Mouse (Mus musculus): Measurements from ENCODE around the gene Slc22a23. TPM values are rescaled to one million over a fixed set of nuclear protein-coding genes. Genes with fewer than 3 reads are reported as not detected.
A peak's percentile ranks its signal among the peaks of the same experiment; 100 is the strongest.

Gene Slc22a23
- polyA plus RNA-seq, 1 experiment from 2014 or later = 27.0 TPM

DNA sequence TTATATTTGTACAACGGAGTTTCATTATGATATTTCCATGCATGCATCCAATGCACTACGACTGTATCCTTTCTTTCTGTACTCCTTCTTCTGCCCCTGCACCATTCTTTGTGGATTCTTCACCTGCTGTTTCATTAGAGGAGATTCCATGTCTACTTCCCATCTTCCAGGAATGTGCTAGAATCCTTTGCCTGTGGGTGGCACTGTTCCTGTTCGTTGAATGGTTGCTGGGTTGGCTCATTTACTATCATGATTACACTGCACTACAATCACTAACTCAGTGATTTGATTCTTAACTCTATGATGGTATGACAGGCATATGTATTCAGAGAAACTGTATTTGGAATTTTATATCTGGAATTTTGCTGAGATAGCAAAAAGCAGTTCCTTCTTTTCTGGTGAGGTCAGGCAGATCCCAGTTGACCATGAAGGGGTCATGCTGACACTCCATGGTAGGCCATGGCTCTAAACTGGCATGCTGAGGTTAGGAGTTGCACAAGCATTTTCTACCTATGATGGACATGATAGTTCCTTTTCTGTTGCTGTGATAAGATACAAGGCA, 187.3 kb downstream of the Slc22a23 start:
- no peak overlapping the region for H3K4me3 ChIP-seq (replicated peaks; ENCODE audit: low read length)
- no peak overlapping the region for H3K27ac ChIP-seq
- no peaks in the 10 kb centered on the region for H3K27me3 ChIP-seq (ENCODE audit: control insufficient read depth, insufficient read depth, low read length)
- no peaks in the 10 kb centered on the region for H3K9me3 ChIP-seq (ENCODE audit: control insufficient read depth, low read length)
- WGBS = 94% methylated on average over 3 of the region's 3 CpGs
- H3K4me2 ChIP-seq (replicated peaks) = no peak overlapping the region
- H3K36me3 ChIP-seq (replicated peaks; ENCODE audit: control insufficient read depth, insufficient read depth) = no peaks in the 10 kb centered on the region
- peaks cover 17% of the 10 kb centered on the region for H3K4me1 ChIP-seq (replicated peaks; ENCODE audit: control insufficient read depth, insufficient read depth, low read length)
- ATAC-seq (ENCODE audit: low FRiP score) (no peak), DNase-seq (ENCODE audit: low spot score) (no peak)
- H3K9ac ChIP-seq = no peak overlapping the region

DNA sequence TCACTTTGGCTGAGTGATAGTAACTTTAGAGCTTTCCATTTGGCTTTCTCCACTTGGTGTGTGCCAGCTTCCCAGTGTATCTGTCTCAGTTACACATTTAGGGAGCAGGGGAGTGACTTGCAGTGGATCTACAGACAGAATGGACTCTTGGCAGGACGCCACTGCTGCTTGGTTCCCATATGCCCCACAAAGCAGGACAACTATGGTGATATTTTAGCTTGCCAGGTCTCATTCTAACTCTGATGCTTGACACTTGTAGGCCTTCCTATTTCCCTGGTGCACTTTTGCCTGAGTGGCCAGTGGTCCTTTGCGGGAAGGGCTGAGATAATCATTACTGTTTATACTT, 188.2 kb downstream of the Slc22a23 start:
- WGBS = 62% methylated on average over 2 of the region's 2 CpGs
- Histone ChIP-seq H3K4me1 (replicated peaks; ENCODE audit: control insufficient read depth, insufficient read depth, low read length) (peaks cover 9% of the 10 kb centered on the region; the same call in 1 of the 2 replicates), H3K9ac (no peak overlapping the region), H3K4me2 (replicated peaks) (no peak overlapping the region), H3K4me3 (replicated peaks; ENCODE audit: low read length) (no peak overlapping the region), H3K36me3 (replicated peaks; ENCODE audit: control insufficient read depth, insufficient read depth) (no peaks in the 10 kb centered on the region), H3K27me3 (ENCODE audit: control insufficient read depth, insufficient read depth, low read length) (no peaks in the 10 kb centered on the region), H3K9me3 (ENCODE audit: control insufficient read depth, low read length) (no peaks in the 10 kb centered on the region), H3K27ac (peak overlapping the region; percentile 18; the same call in 1 of the 2 replicates)
- peak; percentile 50 for DNase-seq (ENCODE audit: low spot score)
- ATAC-seq (ENCODE audit: low FRiP score) = no peak

DNA sequence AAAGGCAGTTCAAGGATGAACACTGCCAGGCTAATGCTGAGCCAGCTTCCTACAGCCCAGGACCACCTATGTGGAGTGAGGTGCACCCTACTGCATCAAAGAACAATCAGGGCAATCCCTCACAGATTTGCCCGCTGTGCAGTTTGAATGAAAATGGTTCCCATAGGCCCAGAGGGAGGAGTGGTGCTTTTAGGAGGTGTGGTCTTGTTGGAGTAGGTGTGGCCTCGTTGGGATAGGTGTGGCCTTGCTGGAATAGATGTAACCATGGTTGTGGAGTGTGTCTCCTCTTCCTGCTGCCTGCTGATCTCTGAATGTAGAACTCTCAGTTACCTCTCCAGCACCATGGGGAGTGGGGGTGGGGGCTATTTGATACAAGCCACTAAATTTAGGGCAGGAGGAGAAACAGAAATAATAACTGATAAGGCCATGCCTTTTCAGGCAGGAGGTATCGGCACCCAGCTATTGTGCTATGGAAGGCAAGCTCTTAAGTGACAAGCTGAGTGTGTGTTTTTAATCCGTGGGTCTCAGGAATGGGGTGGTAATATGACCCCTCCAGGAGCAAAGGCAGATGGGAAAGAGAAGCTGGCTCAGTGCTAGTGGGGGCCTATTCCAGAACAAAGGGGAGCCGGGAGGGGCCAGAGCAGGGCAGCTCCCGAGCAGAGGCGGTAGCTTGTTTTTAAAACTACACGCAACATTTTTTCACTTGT, 188.7 kb downstream of the Slc22a23 start:
- Histone ChIP-seq H3K4me3 (replicated peaks; ENCODE audit: low read length) (no peak overlapping the region), H3K4me2 (replicated peaks) (no peak overlapping the region), H3K9me3 (ENCODE audit: control insufficient read depth, low read length) (no peaks in the 10 kb centered on the region), H3K9ac (no peak overlapping the region), H3K4me1 (replicated peaks; ENCODE audit: control insufficient read depth, insufficient read depth, low read length) (0 out of 2 replicates have a peak, but pooled peaks cover 9% of the 10 kb centered on the region), H3K27me3 (ENCODE audit: control insufficient read depth, insufficient read depth, low read length) (no peaks in the 10 kb centered on the region), H3K27ac (peak overlapping the region; percentile 18; the same call in 1 of the 2 replicates), H3K36me3 (replicated peaks; ENCODE audit: control insufficient read depth, insufficient read depth) (no peaks in the 10 kb centered on the region)
- DNase-seq (ENCODE audit: low spot score) = no peak
- WGBS = 68% methylated on average over 8 of the region's 8 CpGs
- ATAC-seq (ENCODE audit: low FRiP score) = no peak

DNA sequence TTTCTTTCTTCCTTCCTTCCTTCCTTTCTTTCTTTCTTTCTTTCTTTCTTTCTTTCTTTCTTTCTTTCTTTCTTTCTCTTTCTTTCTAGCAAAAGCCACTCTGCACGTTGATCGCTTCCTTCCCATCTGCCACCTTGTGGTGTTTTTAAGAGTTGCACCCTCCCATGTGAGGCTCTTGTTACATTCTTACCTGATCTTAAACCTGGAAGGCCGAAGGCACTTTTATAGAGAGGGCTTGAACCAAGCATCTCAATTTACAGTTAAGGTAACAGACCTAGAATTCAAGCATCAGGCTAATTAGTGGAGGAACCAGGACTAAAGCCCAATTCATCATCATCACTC, 190.1 kb downstream of the Slc22a23 start:
- peak overlapping the region; percentile 12 for H3K4me3 ChIP-seq (replicated peaks; ENCODE audit: low read length)
- WGBS = 34% methylated on average over 3 of the region's 3 CpGs
- no peaks in the 10 kb centered on the region for H3K27me3 ChIP-seq (ENCODE audit: control insufficient read depth, insufficient read depth, low read length)
- DNase-seq (ENCODE audit: low spot score) (peak; percentile 84), ATAC-seq (ENCODE audit: low FRiP score) (no peak)
- H3K4me2 ChIP-seq (replicated peaks) = peak overlapping the region; percentile 40
- peaks cover 18% of the 10 kb centered on the region for H3K4me1 ChIP-seq (replicated peaks; ENCODE audit: control insufficient read depth, insufficient read depth, low read length)
- H3K36me3 ChIP-seq (replicated peaks; ENCODE audit: control insufficient read depth, insufficient read depth) = no peaks in the 10 kb centered on the region
- H3K9me3 ChIP-seq (ENCODE audit: control insufficient read depth, low read length) = no peaks in the 10 kb centered on the region
- 0 out of 2 replicates have a peak overlapping the region, but pooled peaks have one; percentile 17 for H3K9ac ChIP-seq
- H3K27ac ChIP-seq = peak overlapping the region; percentile 79

DNA sequence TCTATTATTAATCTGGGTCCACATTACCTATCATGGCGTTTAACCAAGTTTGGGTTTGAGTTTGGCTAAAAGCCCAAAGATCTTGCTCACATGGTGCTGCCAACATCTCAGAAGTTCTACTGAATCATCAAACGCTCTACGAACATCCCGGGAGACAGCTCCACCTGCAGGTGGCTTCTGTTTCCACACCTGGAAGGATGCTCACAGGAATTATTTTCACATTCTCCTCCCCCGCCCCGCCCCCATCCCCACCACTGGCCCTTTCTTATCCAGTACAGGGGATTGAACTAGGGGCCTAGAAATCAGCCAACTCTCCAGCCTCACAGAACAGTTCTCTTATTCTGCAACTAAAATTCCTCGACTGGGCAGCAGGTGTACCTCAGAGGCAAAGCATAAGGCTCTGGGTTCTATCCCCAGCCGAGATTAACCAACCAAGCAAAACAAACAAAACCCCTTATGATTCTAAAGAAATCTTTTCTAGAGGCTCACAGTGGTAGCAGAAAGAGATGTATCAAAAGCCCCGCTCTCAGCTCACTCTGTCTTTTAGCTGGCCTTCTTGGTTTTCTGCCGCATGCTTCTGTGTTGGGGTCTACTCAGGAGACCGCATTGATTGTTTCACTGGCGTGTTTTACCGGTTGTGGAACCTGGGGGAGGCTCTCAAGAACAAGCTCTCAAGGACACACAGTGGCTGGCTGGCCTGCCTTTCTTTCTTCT, 190.6 kb downstream of the Slc22a23 start:
- Histone ChIP-seq H3K4me3 (replicated peaks; ENCODE audit: low read length) (peak overlapping the region; percentile 12), H3K9me3 (ENCODE audit: control insufficient read depth, low read length) (no peaks in the 10 kb centered on the region), H3K9ac (peak overlapping the region; percentile 12; the same call in 1 of the 2 replicates), H3K4me1 (replicated peaks; ENCODE audit: control insufficient read depth, insufficient read depth, low read length) (peaks cover 23% of the 10 kb centered on the region), H3K36me3 (replicated peaks; ENCODE audit: control insufficient read depth, insufficient read depth) (no peaks in the 10 kb centered on the region), H3K27ac (peak overlapping the region; percentile 79), H3K4me2 (replicated peaks) (peak overlapping the region; percentile 40), H3K27me3 (ENCODE audit: control insufficient read depth, insufficient read depth, low read length) (no peaks in the 10 kb centered on the region)
- 38% methylated on average over 13 of the region's 13 CpGs for WGBS
- ATAC-seq (ENCODE audit: low FRiP score) (peak; percentile 42; the same call in 1 of the 2 replicates), DNase-seq (ENCODE audit: low spot score) (peak; percentile 81)

DNA sequence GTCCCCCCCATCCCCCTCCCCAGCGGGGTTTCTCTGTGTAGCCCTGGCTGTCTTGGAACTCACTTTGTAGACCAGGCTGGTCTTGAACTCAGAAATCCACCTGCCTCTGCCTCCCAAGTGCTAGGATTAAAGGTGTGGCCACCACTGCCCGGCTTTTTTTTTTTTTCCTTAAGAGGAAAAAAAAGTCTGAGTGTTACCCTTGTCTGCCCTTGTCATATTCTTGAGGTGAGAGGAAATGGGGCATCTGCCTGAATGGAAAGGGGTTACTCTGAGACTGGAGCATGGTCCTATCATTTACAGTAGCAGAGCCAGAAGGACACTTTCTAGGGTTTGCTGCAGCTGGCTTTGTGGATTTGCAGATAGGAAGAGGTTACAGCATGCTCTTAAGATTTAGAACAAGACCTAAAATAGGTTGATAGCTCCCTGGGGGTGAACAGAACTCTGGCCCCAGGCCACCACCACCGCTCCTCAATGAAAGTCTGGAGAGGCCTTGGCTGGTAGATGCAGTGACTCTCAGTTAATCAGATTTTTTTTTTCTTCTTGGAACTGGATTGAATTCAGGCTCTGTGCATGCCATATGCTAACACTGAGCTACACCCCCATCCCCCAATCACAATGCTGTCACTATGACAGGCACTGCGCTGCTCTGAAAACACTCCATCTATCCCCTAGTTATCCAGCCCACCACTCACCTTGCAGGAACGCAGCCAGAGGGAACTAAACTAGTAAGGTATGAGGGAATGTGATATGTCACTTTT, 191.5 kb downstream of the Slc22a23 start:
- 63% methylated on average over 4 of the region's 5 CpGs for WGBS
- no peaks in the 10 kb centered on the region for H3K27me3 ChIP-seq (ENCODE audit: control insufficient read depth, insufficient read depth, low read length)
- H3K4me2 ChIP-seq (replicated peaks) = peak overlapping the region; percentile 40; the same call in 1 of the 2 replicates
- ATAC-seq (ENCODE audit: low FRiP score) (no peak), DNase-seq (ENCODE audit: low spot score) (peak; percentile 40)
- H3K4me3 ChIP-seq (replicated peaks; ENCODE audit: low read length) = no peak overlapping the region
- H3K9ac ChIP-seq = no peak overlapping the region
- H3K9me3 ChIP-seq (ENCODE audit: control insufficient read depth, low read length) = no peaks in the 10 kb centered on the region
- no peaks in the 10 kb centered on the region for H3K36me3 ChIP-seq (replicated peaks; ENCODE audit: control insufficient read depth, insufficient read depth)
- H3K27ac ChIP-seq = peak overlapping the region; percentile 66
- peaks cover 25% of the 10 kb centered on the region for H3K4me1 ChIP-seq (replicated peaks; ENCODE audit: control insufficient read depth, insufficient read depth, low read length)

DNA sequence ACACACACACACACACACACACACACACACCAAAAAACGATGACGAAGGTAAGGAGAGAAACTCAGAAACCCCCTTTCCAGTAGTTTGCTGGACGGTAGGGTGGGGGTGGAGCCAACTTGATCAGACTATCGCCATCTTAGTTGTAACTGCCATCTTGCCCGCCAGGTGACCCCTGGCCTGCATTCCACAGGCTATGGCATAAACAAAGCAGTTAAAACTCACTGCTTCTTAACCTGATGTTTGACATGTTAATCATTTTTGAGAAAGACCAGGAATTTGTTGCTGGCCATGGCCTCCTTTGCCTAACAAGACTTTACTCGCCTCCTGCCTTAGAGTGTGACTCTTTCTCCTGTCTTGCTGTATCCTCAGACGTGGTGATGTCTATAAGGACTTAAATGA, 192.3 kb downstream of the Slc22a23 start:
- no peaks in the 10 kb centered on the region for H3K9me3 ChIP-seq (ENCODE audit: control insufficient read depth, low read length)
- H3K27me3 ChIP-seq (ENCODE audit: control insufficient read depth, insufficient read depth, low read length) = no peaks in the 10 kb centered on the region
- DNase-seq (ENCODE audit: low spot score) (no peak), ATAC-seq (ENCODE audit: low FRiP score) (no peak)
- no peaks in the 10 kb centered on the region for H3K36me3 ChIP-seq (replicated peaks; ENCODE audit: control insufficient read depth, insufficient read depth)
- H3K4me2 ChIP-seq (replicated peaks) = no peak overlapping the region
- WGBS = 71% methylated on average over 7 of the region's 7 CpGs
- peaks cover 33% of the 10 kb centered on the region for H3K4me1 ChIP-seq (replicated peaks; ENCODE audit: control insufficient read depth, insufficient read depth, low read length)
- no peak overlapping the region for H3K9ac ChIP-seq
- H3K4me3 ChIP-seq (replicated peaks; ENCODE audit: low read length) = no peak overlapping the region
- H3K27ac ChIP-seq = no peak overlapping the region

DNA sequence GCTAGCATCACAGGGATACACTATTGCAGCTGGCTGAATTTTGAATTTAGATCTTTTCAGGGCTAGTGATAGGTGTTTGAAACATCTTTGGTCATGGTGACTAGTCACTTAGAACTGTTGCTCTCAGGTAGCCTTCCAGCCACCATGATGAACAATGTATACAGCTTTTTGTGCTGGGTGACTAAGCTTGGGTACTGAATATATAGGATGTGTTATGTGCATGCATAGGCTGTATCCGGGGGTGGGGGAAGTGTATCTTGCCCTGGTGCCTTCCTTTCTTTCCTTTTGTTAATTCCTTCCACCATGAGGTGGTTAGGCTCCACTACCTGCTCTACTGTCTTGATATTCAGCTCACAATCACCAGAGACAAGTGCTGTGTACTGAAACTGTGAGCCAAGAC, 193.6 kb downstream of the Slc22a23 start:
- no peaks in the 10 kb centered on the region for H3K27me3 ChIP-seq (ENCODE audit: control insufficient read depth, insufficient read depth, low read length)
- H3K9me3 ChIP-seq (ENCODE audit: control insufficient read depth, low read length) = no peaks in the 10 kb centered on the region
- ATAC-seq (ENCODE audit: low FRiP score) (no peak), DNase-seq (ENCODE audit: low spot score) (no peak)
- WGBS = 83% methylated on average over 1 of the region's 1 CpGs
- H3K9ac ChIP-seq = no peak overlapping the region
- H3K4me1 ChIP-seq (replicated peaks; ENCODE audit: control insufficient read depth, insufficient read depth, low read length) = peaks cover 37% of the 10 kb centered on the region
- H3K4me2 ChIP-seq (replicated peaks) = no peak overlapping the region
- no peak overlapping the region for H3K4me3 ChIP-seq (replicated peaks; ENCODE audit: low read length)
- H3K36me3 ChIP-seq (replicated peaks; ENCODE audit: control insufficient read depth, insufficient read depth) = no peaks in the 10 kb centered on the region
- H3K27ac ChIP-seq = peak overlapping the region; percentile 99; the same call in 1 of the 2 replicates
